Mouse (Mus musculus): Measurements from ENCODE around the gene Insrr. TPM values are rescaled to one million over a fixed set of nuclear protein-coding genes. Genes with fewer than 3 reads are reported as not detected.

Gene Insrr
- polyA plus RNA-seq, 1 experiment from 2014 or later: 0.05 TPM

- Histone ChIP-seq H3K27me3 (ENCODE audit: insufficient read depth, low read length) (no peaks in the 10 kb centered on the region), H3K9ac (no peak overlapping the region), H3K27ac (ENCODE audit: low read depth) (no peak overlapping the region), H3K4me1 (ENCODE audit: insufficient read depth) (no peaks in the 10 kb centered on the region), H3K4me3 (ENCODE audit: low read depth, low read length) (no peak overlapping the region), H3K36me3 (ENCODE audit: insufficient read depth) (no peaks in the 10 kb centered on the region), H3K9me3 (ENCODE audit: low read depth, low read length) (no peaks in the 10 kb centered on the region), H3K4me2 (no peak overlapping the region)
- ATAC-seq (ENCODE audit: insufficient read depth) (no peak), DNase-seq (no peak)
- WGBS: 60% methylated on average over 4 of the region's 4 CpGs
- TF ChIP-seq CTCF (IDR thresholded peaks at IDR 0.05; ENCODE audit: low read depth): no peak
These were observed 49.4 kb downstream of the Insrr start for GRCm38 (mm10) chr3:87846186-87846585.

GRCm38 (mm10) chr3:87846650-87847110, 49.9 kb downstream of the Insrr start, which contains the start of gene Sh2d2a:
Gene Sh2d2a (plus strand): TSS chr3:87846755.
- ATAC-seq (ENCODE audit: insufficient read depth): no peak

GRCm38 (mm10) chr3:87847680-87848079, 50.9 kb downstream of the Insrr start:
- H3K4me2 ChIP-seq: no peak overlapping the region
- 67% methylated on average over 5 of the region's 5 CpGs for WGBS
- no peak overlapping the region for H3K27ac ChIP-seq (ENCODE audit: low read depth)
- H3K4me3 ChIP-seq (ENCODE audit: low read depth, low read length): no peak overlapping the region
- no peaks in the 10 kb centered on the region for H3K36me3 ChIP-seq (ENCODE audit: insufficient read depth)
- DNase-seq: no peak
- no peaks in the 10 kb centered on the region for H3K9me3 ChIP-seq (ENCODE audit: low read depth, low read length)
- ATAC-seq (ENCODE audit: insufficient read depth): no peak
- H3K4me1 ChIP-seq (ENCODE audit: insufficient read depth): no peaks in the 10 kb centered on the region
- no peaks in the 10 kb centered on the region for H3K27me3 ChIP-seq (ENCODE audit: insufficient read depth, low read length)
- no peak overlapping the region for H3K9ac ChIP-seq
- no peak for TF ChIP-seq CTCF (IDR thresholded peaks at IDR 0.05; ENCODE audit: low read depth)

More at GRCm38 (mm10) chr3:87846650-87847110, 49.9 kb downstream of the Insrr start, which contains the start of gene Sh2d2a:
- no peak for TF ChIP-seq CTCF (IDR thresholded peaks at IDR 0.05; ENCODE audit: low read depth)
- no peaks in the 10 kb centered on the region for H3K27me3 ChIP-seq (ENCODE audit: insufficient read depth, low read length)
- H3K9me3 ChIP-seq (ENCODE audit: low read depth, low read length): no peaks in the 10 kb centered on the region
- no peak within 1 kb of the TSS for H3K4me2 ChIP-seq
- H3K9ac ChIP-seq: no peak within 1 kb of the TSS
- no peaks in the 10 kb centered on the region for H3K4me1 ChIP-seq (ENCODE audit: insufficient read depth)
- no peak within 1 kb of the TSS for H3K27ac ChIP-seq (ENCODE audit: low read depth)
- DNase-seq: no peak
- H3K36me3 ChIP-seq (ENCODE audit: insufficient read depth): no peaks in the 10 kb centered on the region
- 63% methylated on average over 7 of the region's 7 CpGs for WGBS
- H3K4me3 ChIP-seq (ENCODE audit: low read depth, low read length): no peak within 1 kb of the TSS

GRCm38 (mm10) chr3:87849117-87849516, 52.4 kb downstream of the Insrr start:
- ATAC-seq (ENCODE audit: insufficient read depth) (no peak), DNase-seq (no peak)
- Histone ChIP-seq H3K4me3 (ENCODE audit: low read depth, low read length) (no peak overlapping the region), H3K9ac (no peak overlapping the region), H3K27ac (ENCODE audit: low read depth) (no peak overlapping the region), H3K9me3 (ENCODE audit: low read depth, low read length) (no peaks in the 10 kb centered on the region), H3K4me2 (no peak overlapping the region), H3K36me3 (ENCODE audit: insufficient read depth) (no peaks in the 10 kb centered on the region), H3K27me3 (ENCODE audit: insufficient read depth, low read length) (no peaks in the 10 kb centered on the region), H3K4me1 (ENCODE audit: insufficient read depth) (no peaks in the 10 kb centered on the region)
- TF ChIP-seq CTCF (IDR thresholded peaks at IDR 0.05; ENCODE audit: low read depth): no peak
- whole genome bisulfite sequencing: 77% methylated on average over 14 of the region's 14 CpGs

GRCm38 (mm10) chr3:87854795-87855568, 58.2 kb downstream of the Insrr start:
- Histone ChIP-seq H3K36me3 (ENCODE audit: insufficient read depth) (peaks cover 34% of the 10 kb centered on the region), H3K27ac (ENCODE audit: low read depth) (no peak overlapping the region), H3K4me1 (ENCODE audit: insufficient read depth) (no peaks in the 10 kb centered on the region), H3K4me2 (no peak overlapping the region), H3K9ac (no peak overlapping the region), H3K27me3 (ENCODE audit: insufficient read depth, low read length) (no peaks in the 10 kb centered on the region), H3K9me3 (ENCODE audit: low read depth, low read length) (no peaks in the 10 kb centered on the region), H3K4me3 (ENCODE audit: low read depth, low read length) (no peak overlapping the region)
- DNase-seq (peak; percentile 74), ATAC-seq (ENCODE audit: insufficient read depth) (peak; percentile 55; the same call in 1 of the 2 replicates)
- no peak for TF ChIP-seq CTCF (IDR thresholded peaks at IDR 0.05; ENCODE audit: low read depth)
- WGBS: 34% methylated on average over 7 of the region's 7 CpGs

GRCm38 (mm10) chr3:87855936-87856335, 59.2 kb downstream of the Insrr start:
- WGBS: 76% methylated on average over 8 of the region's 8 CpGs
- H3K4me2 ChIP-seq: no peak overlapping the region
- ATAC-seq (ENCODE audit: insufficient read depth): no peak
- peaks cover 43% of the 10 kb centered on the region for H3K36me3 ChIP-seq (ENCODE audit: insufficient read depth)
- no peak for TF ChIP-seq CTCF (IDR thresholded peaks at IDR 0.05; ENCODE audit: low read depth)
- H3K4me1 ChIP-seq (ENCODE audit: insufficient read depth): no peaks in the 10 kb centered on the region
- no peaks in the 10 kb centered on the region for H3K9me3 ChIP-seq (ENCODE audit: low read depth, low read length)
- no peak overlapping the region for H3K9ac ChIP-seq
- peak; percentile 36 for DNase-seq
- no peaks in the 10 kb centered on the region for H3K27me3 ChIP-seq (ENCODE audit: insufficient read depth, low read length)
- H3K4me3 ChIP-seq (ENCODE audit: low read depth, low read length): no peak overlapping the region
- no peak overlapping the region for H3K27ac ChIP-seq (ENCODE audit: low read depth)

- WGBS: 88% methylated on average over 8 of the region's 8 CpGs
- DNase-seq (no peak), ATAC-seq (ENCODE audit: insufficient read depth) (no peak)
- H3K27ac ChIP-seq (ENCODE audit: low read depth): no peak overlapping the region
- H3K4me1 ChIP-seq (ENCODE audit: insufficient read depth): no peaks in the 10 kb centered on the region
- H3K9ac ChIP-seq: no peak overlapping the region
- no peak for TF ChIP-seq CTCF (IDR thresholded peaks at IDR 0.05; ENCODE audit: low read depth)
- no peak overlapping the region for H3K4me2 ChIP-seq
- H3K4me3 ChIP-seq (ENCODE audit: low read depth, low read length): no peak overlapping the region
- no peaks in the 10 kb centered on the region for H3K9me3 ChIP-seq (ENCODE audit: low read depth, low read length)
- no peaks in the 10 kb centered on the region for H3K27me3 ChIP-seq (ENCODE audit: insufficient read depth, low read length)
- peaks cover 60% of the 10 kb centered on the region for H3K36me3 ChIP-seq (ENCODE audit: insufficient read depth)
These were observed 60.9 kb downstream of the Insrr start for GRCm38 (mm10) chr3:87857666-87858065.

All from lung, embryonic 14.5 days (tissue).